Mouse (Mus musculus): ENCODE data around the gene Spata2.

Gene Spata2

GRCm38 (mm10) chr2:167447629-167448028 lies 45.1 kb downstream of the Spata2 start:
- no peak for DNase-seq (ENCODE audit: low spot score in 2 of 2)

- no peak for DNase-seq (ENCODE audit: low spot score in 2 of 2)
Observed at GRCm38 (mm10) chr2:167447207-167447606, 45.5 kb downstream of the Spata2 start.

- DNase-seq (ENCODE audit: low spot score in 2 of 2): no peak
Observed at GRCm38 (mm10) chr2:167445911-167446780, 46.5 kb downstream of the Spata2 start.

DNA sequence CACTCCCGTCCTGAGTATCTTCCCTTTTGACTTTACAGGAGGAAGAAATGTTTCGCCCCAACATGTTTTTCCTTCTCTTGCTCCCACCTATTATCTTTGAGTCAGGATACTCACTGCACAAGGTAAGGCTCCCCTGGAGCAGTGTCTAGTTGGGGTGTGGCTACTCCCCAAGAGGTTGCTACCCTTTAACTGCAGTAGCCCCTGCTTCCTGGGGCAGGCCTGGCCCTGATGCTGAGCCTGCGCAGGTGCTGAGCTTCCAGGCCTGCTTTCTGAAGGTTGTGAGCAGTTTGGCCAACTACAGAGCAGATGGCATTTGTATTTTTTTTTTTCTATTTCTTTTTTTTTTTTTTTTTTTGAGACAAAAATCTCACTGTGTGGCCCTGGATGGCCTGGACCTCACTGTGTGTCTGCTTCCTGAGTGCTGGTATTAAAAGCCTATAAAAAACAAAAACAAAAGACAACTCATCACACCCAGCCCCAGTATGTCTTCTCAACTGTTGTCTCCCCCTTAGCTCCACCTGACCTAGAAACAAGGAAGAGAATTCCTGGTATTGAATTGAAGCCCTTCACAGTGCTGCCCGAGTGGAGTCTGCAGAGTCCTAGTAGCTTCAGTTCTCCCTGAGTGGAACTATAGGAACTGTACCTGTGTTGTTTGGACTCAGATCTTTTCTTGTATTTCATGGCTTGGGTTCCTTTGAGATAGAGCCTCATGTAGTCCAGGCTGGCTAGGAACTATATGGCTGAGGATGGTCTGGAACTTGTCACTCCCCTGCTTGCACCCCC lies 49.1 kb downstream of the Spata2 start:
- no peak for DNase-seq (ENCODE audit: low spot score in 2 of 2)

GRCm38 (mm10) chr2:167439422-167439821 lies 53.3 kb downstream of the Spata2 start:
- DNase-seq (ENCODE audit: low spot score in 2 of 2): no peak

GRCm38 (mm10) chr2:167436371-167436770 lies 56.3 kb downstream of the Spata2 start:
- DNase-seq (ENCODE audit: low spot score in 2 of 2): no peak

DNA sequence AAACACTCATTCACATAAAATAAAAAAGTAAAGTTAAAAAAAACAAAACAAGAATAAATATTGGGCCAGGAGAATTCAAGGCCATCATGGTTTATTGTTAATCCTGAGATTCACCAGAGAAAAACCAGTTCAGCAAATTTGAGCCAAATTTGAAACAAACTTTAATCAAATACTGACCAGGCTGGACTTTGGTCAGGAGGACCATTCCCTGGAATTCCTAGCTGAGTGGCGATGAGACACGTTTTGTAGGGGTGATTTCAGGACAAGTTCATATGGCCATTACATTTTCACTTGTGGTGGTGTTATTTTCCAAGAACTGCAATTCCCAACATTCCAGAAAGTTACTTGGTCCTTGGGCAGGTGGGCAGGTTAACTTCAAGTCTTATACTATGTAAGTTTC lies 57.1 kb downstream of the Spata2 start:
- DNase-seq (ENCODE audit: low spot score in 2 of 2): no peak

DNA sequence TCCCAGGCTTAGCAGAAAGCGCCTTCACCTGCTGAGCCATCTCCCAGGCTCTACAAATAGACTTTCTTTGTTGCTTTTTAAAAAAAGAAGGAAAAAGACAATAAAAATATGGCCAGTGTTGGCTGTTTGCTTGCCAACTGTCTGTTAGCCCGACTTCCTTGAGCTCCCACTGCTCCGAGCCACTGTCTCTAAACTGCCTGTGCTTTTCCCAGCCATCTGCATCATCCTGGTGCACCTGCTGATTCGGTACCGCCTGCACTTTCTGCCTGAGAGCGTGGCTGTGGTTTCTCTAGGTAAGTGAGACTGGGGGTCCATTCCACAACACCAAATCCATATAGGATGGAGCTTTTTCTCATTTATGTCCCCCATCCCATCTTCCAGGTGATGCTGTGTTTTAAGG lies 58.1 kb downstream of the Spata2 start:
- DNase-seq (ENCODE audit: low spot score in 2 of 2): no peak

- no peak for DNase-seq (ENCODE audit: low spot score in 2 of 2)
Observed at GRCm38 (mm10) chr2:167431418-167431776, 61.3 kb downstream of the Spata2 start.

Data from left cerebral cortex, adult 9 months (tissue).